Mouse (Mus musculus): ENCODE measurements around the gene Arhgap10.

DNA sequence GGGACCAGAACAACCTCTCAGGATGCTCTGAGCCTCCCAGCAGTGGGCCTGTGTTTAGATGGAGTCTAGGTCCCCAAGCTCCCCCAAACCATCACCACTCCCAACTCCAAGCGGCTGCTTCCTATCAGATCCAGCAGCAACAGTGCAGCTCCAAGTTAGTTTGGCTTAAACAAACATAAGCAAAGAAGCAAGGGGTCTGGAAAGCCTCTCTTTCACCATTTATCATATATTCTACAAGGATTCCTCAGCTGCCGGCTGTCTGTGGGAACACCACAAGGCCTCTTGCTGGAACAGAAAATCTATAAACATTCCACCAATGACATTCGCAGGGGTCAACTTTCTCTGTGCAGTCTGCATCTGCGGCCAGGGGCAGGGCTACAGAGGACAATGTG is 29.5 kb downstream of the Arhgap10 start:
- no peak for TF ChIP-seq CTCF (IDR thresholded peaks at IDR 0.05; ENCODE audit: extremely low read depth, insufficient read depth, low read length)
- TF ChIP-seq POLR2A (IDR thresholded peaks at IDR 0.05; ENCODE audit: extremely low read depth, insufficient read depth, low read length), result no peak
